Mouse (Mus musculus): Measurements from ENCODE around the gene Olfr478.
"Not testable (repeated sequence)": the region's sequence is repeated elsewhere in the genome, so short reads cannot be mapped to it uniquely, and the experiment has no call there.

Gene Olfr478

GRCm38 (mm10) chr7:108033889-108034288, at the start of gene Olfr478:
Olfr478 (minus strand) TSS chr7:108033989.
- ChIA-PET POLR2A (no interaction called here), CTCF (interaction anchor here in 1 of 4 experiments (0.6 kb wide), 1 partner anchor 463 kb away, joined by 3 read pairs; no protein-coding TSS in a partner anchor)

- ChIA-PET POLR2A (no interaction called here), CTCF (no interaction called here)
Measured at GRCm38 (mm10) chr7:108079555-108079954, 45.8 kb upstream of the Olfr478 start, which contains the start of gene Olfr481. Olfr481 (plus strand) TSS chr7:108079855.

- POLR2A ChIA-PET = no interaction called here
- CTCF ChIA-PET = no interaction called here
Measured at GRCm38 (mm10) chr7:108067246-108067645, 33.5 kb upstream of the Olfr478 start, which contains the start of gene Olfr480. Olfr480 (minus strand) TSS chr7:108067346.

GRCm38 (mm10) chr7:108050393-108050792, 16.6 kb upstream of the Olfr478 start, which contains the start of gene Olfr479:
Olfr479 (plus strand) TSS chr7:108050693.
- ChIA-PET CTCF (no interaction called here), POLR2A (no interaction called here)

DNA sequence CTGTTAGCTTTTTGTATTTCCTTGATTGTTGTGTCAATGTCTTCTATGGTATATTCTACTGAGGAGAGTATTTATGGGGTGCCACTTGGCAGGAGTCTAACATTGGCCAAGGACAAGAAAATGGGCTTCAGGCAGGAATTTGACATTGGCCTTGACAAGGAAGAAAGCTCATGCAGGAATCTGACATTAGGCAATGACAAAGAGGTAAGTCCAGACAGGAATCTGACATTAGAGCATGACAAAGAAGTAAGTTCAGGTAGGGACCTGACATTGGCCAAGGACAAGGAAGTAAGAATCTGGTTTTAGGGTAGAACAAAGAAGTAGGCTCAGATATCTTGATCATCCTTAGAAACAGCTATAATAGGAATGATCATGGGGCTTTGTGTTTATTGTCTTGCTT, 19.5 kb downstream of the Olfr478 start:
- CTCF ChIA-PET = not testable (repeated sequence)
- POLR2A ChIA-PET = interaction anchor here in 1 of 4 experiments (1.1 kb wide), 1 partner anchor 419 kb away, joined by 3 read pairs; the partner anchor contains the start of gene Ppfibp2

DNA sequence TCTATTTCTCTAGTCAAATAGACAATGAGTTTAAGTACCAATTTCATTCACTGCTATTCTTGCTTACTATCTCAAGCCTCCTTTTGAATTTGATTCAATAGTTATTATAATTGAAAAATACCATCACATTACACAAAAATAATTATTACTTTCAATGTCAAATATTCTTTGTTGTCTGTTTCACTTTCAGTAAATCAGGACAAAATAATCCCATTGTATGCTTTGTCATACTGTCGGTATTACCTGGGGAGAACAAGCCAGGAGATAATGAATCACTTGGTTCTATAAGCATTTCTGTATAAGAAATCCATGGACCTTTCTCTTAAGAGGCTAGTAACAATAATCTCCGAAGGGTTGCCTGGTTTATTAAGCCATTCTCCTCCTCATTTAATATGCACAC, 47.4 kb downstream of the Olfr478 start, which contains the start of gene Olfr477:
Olfr477 (plus strand) TSS at position 301 of the 400 bp plus-strand sequence.
- CTCF ChIA-PET = no interaction called here
- POLR2A ChIA-PET = no interaction called here

All from embryonic stem cell, embryonic (primary cell).